Mouse (Mus musculus): ENCODE measurements around the gene Wfikkn2.

DNA sequence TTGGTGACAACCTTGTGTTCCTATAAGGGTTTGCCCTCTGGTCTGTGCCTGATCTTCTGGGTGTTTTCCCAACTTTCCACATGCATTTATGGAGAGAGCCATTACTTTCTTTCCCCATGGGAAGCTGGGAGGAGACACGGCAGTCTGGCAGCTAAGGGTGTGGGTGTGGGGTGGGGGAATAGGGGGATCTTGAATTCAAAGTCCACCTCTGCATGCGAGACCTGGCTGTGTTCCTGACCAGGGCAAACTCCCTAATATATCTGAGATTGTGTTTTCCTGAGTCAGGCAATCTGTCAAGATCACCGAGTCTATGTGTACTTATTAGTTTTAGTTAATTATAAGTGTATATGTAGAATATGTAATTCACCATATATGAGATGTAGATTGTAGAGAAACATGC, 49.5 kb downstream of the Wfikkn2 start:
- no peak for TF ChIP-seq CTCF (IDR thresholded peaks at IDR 0.05; ENCODE audit: insufficient read depth, low read depth, low read length)
- no peak for TF ChIP-seq POLR2A (IDR thresholded peaks at IDR 0.05; ENCODE audit: insufficient read depth, low read depth, low read length)

All from olfactory bulb, adult 2 months (tissue).